Mouse (Mus musculus): ENCODE data around the gene Fignl2.

Gene Fignl2

GRCm38 (mm10) chr15:101066920-101067696 is 11.3 kb downstream of the Fignl2 start:
- no peak for DNase-seq (ENCODE audit: low read depth, low spot score)

- no peak for DNase-seq (ENCODE audit: low read depth, low spot score)
Observed at GRCm38 (mm10) chr15:101066364-101066847, 12.0 kb downstream of the Fignl2 start.

GRCm38 (mm10) chr15:101065069-101065468 is 13.3 kb downstream of the Fignl2 start:
- DNase-seq (ENCODE audit: low read depth, low spot score), result no peak

- DNase-seq (ENCODE audit: low read depth, low spot score), result no peak
Observed at GRCm38 (mm10) chr15:101060280-101060852, 18.0 kb downstream of the Fignl2 start.

- no peak for DNase-seq (ENCODE audit: low read depth, low spot score)
Observed at GRCm38 (mm10) chr15:101059570-101060279, 18.6 kb downstream of the Fignl2 start.

- DNase-seq (ENCODE audit: low read depth, low spot score), result peak; percentile 49
Observed at GRCm38 (mm10) chr15:101056225-101056624, 22.1 kb downstream of the Fignl2 start.

- no peak for DNase-seq (ENCODE audit: low read depth, low spot score)
Observed at GRCm38 (mm10) chr15:101054541-101054940, 23.8 kb downstream of the Fignl2 start.

GRCm38 (mm10) chr15:101053832-101054459 is 24.4 kb downstream of the Fignl2 start:
- no peak for DNase-seq (ENCODE audit: low read depth, low spot score)

GRCm38 (mm10) chr15:101052560-101053501 is 25.5 kb downstream of the Fignl2 start:
- DNase-seq (ENCODE audit: low read depth, low spot score), result no peak

GRCm38 (mm10) chr15:101051869-101052268 is 26.5 kb downstream of the Fignl2 start:
- DNase-seq (ENCODE audit: low read depth, low spot score), result no peak

GRCm38 (mm10) chr15:101048338-101048896 is 29.9 kb downstream of the Fignl2 start:
- DNase-seq (ENCODE audit: low read depth, low spot score), result no peak

GRCm38 (mm10) chr15:101047194-101047555 is 31.2 kb downstream of the Fignl2 start, which contains the start of gene Gm47841:
Gene Gm47841 (minus strand): TSS chr15:101047397.
- DNase-seq (ENCODE audit: low read depth, low spot score), result no peak

GRCm38 (mm10) chr15:101046527-101047193 is 31.7 kb downstream of the Fignl2 start:
- no peak for DNase-seq (ENCODE audit: low read depth, low spot score)

- no peak for DNase-seq (ENCODE audit: low read depth, low spot score)
Observed at GRCm38 (mm10) chr15:101046039-101046526, 32.3 kb downstream of the Fignl2 start.

GRCm38 (mm10) chr15:101044531-101044930 is 33.8 kb downstream of the Fignl2 start:
- no peak for DNase-seq (ENCODE audit: low read depth, low spot score)

- DNase-seq (ENCODE audit: low read depth, low spot score), result peak; percentile 66
Observed at GRCm38 (mm10) chr15:101042613-101043012, 35.8 kb downstream of the Fignl2 start.

- no peak for DNase-seq (ENCODE audit: low read depth, low spot score)
Observed at GRCm38 (mm10) chr15:101041966-101042365, 36.4 kb downstream of the Fignl2 start.

- no peak for DNase-seq (ENCODE audit: low read depth, low spot score)
Observed at GRCm38 (mm10) chr15:101039651-101040050, 38.7 kb downstream of the Fignl2 start.

GRCm38 (mm10) chr15:101028960-101029359 is 49.4 kb downstream of the Fignl2 start:
- no peak for DNase-seq (ENCODE audit: low read depth, low spot score)

GRCm38 (mm10) chr15:101011352-101011751 is 67.0 kb downstream of the Fignl2 start:
- DNase-seq (ENCODE audit: low read depth, low spot score), result peak; percentile 3
